Mouse (Mus musculus) urinary bladder, adult 18-20 months (tissue): ENCODE measurements around the gene Fabp1.

ENCODE experiments used
- DNase-seq, 2 experiments: peaks; one replicate each; pipeline ENCODE4 v3.0.0; 2022; ENCODE audit warnings: low spot score in 2 of 2, mixed read lengths in 2 of 2

Fabp1 gene

DNA sequence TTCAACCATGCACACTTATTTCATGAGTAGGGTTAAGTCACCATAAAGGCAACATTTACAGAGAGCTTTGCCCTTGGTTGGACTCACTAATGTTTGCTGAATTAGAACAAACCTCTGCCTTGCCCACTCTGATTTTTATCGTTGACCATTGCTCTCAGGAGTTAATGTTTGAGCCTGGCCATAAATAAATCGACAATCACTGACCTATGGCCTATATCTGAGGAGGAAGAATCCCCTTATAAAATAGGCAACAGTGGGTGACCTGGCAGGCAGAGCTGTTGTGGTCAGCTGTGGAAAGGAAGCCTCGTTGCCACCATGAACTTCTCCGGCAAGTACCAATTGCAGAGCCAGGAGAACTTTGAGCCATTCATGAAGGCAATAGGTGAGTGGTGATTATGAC, at the start of gene Fabp1:
Fabp1 (plus strand) TSS at position 216 of the 400 bp plus-strand sequence.
- no peak for DNase-seq

DNA sequence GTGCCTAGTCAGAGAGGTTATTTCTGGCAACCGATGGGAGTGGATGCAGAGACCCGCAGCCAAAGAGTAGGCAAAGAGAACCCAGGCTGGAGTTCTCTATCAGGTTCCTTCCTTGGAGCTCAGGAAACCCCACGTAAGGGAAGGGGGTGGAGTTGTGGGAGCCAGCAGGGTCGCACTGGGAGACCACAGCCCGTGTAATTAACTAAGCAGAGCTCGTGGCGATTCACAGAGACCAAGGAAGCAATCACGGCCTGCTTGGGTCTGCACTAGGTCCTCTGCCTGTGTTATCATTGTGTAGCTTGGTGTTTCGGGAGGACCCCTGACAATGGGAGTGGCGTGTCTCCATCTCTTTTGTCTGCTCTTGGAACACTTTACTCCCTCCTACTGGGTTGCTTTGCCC, 48.5 kb upstream of the Fabp1 start:
- no peak for DNase-seq

- no peak for DNase-seq
Observed at GRCm38 (mm10) chr6:71153486-71153885, 46.1 kb upstream of the Fabp1 start.

GRCm38 (mm10) chr6:71154861-71155260, 44.8 kb upstream of the Fabp1 start:
- DNase-seq, result no peak

GRCm38 (mm10) chr6:71156674-71157326, 42.8 kb upstream of the Fabp1 start:
- DNase-seq, result no peak

- no peak for DNase-seq
Observed at GRCm38 (mm10) chr6:71161290-71161689, 38.3 kb upstream of the Fabp1 start.

- no peak for DNase-seq
Observed at GRCm38 (mm10) chr6:71162269-71162668, 37.4 kb upstream of the Fabp1 start.

GRCm38 (mm10) chr6:71164394-71164793, 35.2 kb upstream of the Fabp1 start:
- no peak for DNase-seq

DNA sequence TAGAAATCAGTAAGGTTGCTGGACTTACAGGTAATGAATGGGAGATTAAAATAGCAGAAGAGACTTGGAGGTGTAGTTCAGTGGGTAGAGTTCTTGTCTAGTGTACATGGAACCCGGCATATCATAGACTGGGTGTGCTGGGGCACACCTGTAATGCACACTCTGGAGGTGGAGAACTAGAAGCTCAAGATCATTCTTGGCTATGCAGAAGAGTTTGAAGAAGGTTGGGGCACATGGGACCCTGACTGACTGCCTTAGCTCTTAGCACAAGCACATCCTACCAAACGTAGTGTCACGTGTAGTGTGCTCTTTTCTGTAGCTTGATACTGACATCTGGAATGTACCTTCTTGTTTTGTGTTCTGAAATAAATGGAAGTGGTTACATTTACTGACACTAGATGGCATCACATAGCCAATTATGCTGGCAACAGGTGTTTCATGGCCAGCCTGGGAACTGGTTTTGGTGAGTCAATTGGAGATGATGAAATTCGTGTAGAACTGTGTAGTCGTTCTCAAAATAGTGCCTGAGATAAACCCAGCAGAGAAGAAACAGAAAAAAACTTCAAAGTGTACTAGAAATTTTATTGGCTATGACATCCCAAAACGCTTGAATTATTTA, 33.0 kb upstream of the Fabp1 start:
- no peak for DNase-seq

DNA sequence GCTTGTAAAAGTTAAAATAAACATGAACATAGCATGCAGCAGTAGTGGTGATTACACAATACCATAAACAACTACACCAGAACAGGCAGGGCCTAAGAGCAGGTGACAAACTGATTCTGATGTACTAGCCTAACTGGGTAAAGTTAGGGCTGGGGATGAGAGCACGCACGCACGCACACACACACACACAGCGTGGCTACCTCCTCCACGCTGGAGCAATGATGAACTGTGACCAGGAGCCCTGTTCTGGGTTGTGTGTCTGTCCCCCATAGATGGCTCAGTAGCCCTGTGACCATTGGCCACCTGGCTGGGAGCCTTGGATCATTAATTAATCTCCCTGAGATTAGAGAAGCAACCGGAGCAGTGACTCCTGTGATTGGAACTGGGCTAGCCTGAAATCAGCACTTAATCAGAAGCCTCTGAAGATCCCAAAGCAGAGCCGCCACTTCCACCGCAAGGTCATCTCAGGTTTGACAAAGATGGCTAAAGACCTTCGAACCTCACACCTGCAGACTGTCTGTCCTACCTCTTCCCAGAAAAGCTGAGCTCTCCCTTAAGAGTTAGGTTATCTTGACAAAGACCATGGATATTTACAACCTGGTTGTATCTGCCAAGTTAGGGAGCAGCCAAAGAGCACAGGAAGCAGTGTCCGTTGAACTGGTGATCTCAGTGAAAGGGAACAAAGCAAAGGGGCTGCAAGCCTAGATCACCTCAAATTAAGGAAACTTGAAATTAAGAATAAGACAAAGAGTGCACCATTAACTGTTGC, 26.6 kb upstream of the Fabp1 start:
- no peak for DNase-seq

GRCm38 (mm10) chr6:71180596-71180995, 19.0 kb upstream of the Fabp1 start:
- no peak for DNase-seq

- no peak for DNase-seq
Observed at GRCm38 (mm10) chr6:71184941-71185604, 14.6 kb upstream of the Fabp1 start.

DNA sequence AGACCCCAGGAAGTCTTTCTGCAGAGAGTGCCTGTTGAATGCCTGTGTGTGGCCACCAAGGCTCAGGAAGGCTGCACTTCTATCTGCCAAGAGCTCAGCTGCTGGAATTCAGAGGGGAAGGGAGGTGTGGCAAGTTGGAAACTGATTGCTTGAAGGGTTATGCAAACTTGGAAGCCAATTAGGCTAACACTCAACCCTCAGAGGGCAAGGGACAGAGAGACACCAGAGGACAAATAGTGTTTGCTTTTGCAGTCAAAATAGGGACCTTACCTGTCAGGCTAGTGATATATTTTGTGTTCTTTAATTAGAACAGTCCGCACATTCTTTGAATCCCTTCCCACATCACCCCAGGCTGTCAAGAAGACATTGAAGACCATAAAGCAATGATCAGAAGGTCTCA, 10.0 kb upstream of the Fabp1 start:
- DNase-seq, result no peak

GRCm38 (mm10) chr6:71190501-71190900, 9.1 kb upstream of the Fabp1 start:
- DNase-seq, result no peak

DNA sequence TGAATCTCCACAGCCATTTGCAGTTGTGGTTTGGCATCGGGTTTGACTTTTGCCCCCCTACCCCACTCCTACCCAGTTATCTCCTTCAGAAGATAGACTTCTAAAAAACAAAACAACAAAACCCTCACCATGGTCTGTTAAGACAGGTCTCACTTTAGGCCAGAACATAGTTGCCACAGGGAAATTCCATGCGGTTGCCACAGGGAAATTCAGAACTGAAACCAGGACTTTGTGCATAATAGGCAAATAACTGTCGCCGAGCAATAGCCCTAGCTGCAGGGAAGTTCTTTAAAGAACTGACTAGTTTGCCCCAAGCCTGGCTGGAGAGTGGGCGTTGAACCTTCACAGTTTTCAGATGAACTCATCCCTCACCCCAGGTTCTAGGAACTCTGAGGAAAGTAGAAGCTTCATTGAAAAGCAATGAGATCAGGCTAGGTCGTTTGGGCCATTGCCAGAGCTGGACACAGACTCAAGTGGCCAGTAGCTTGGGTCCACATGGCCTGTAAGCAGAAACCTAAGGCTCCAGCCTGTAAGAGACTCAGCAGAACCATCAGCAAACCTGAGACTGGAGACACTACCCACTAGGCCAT, 6.4 kb upstream of the Fabp1 start:
- DNase-seq, result no peak

- no peak for DNase-seq
Observed at GRCm38 (mm10) chr6:71196107-71196506, 3.5 kb upstream of the Fabp1 start.

DNA sequence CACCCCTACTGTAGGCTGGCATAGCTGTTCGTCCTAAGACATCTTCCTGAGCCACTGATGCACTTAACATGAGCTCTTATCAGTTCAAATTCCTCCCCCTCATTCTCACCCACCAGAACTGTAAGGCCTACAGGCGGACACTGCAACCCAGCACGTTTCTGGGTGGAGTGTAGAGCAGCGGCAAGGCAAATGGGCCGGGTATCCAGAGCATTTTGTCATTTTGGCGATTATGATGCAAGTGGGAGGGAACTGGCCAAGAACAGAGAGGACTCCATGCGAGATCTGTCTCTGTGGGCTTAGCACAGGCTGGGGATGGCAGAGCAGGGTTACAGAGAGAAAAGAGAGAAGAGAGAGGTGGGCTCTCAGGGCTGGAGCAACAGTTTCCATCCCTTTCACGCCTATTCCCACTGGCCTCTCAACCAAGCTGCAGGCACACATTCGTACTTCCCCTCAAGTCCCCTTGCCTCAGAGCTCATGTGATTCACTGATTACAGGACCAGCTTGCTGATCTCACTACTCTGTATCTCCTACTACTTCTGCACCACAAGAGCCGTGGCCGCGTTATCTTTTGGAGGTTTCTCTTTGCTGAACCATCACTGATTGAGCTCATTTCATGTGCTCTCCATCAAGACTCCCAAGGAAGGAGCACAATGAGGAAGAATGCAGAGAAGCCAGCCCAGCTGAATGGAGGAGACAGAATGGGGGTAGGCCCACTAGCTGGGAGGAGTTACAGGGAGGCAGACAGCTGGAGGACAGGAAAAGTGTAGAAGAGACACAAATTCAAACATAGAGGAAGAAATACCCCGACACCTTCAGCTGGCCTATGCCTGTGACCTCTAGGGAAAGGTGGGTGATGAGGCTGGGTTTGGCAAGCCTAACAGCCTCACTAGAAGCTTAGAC, 1.7 kb upstream of the Fabp1 start:
- DNase-seq, result no peak

DNA sequence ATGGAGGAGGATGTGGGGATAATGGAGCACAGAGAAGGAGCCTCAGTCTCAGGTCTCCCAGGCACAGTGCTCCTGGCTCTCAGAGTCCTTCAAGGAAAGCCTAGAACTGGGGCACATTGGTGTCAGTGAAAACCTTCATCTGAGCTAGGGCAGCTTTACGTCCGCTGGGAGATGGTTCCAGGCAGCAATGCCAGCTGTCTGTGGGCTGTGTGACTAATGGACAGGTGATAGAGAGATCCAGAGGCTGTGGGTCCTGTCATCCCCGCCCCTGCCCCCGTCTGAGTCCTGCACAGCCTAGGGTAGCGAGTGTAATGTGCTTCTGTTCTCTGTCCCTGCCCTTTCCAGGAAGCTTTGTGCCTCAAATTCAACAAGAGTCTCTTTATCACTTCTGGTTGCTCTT, 2.3 kb downstream of the Fabp1 start:
- DNase-seq, result no peak

GRCm38 (mm10) chr6:71203674-71204073, 4.0 kb downstream of the Fabp1 start:
- no peak for DNase-seq

- no peak for DNase-seq
Observed at GRCm38 (mm10) chr6:71204166-71204565, 4.5 kb downstream of the Fabp1 start.

DNA sequence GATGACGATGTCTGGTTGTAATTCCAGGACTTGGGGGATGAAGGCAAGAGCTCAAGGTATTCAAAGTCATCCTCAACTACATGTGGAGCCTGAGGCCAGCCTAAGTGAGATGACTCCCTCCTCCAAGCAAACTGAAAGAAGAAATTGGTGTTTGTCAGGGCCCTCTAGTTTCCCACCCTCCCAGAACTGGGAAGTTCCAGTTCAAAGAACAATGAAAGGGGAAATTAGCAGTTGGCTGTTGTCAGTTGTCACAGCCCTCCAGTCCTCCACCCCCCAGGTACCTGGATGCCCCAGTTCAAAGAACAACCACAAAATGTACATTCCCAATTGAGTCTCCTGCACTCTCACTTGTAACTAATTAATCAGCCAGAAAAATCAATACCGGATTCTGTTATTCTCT, 9.1 kb downstream of the Fabp1 start:
- no peak for DNase-seq
